8 mouse cellular contexts compared by ENCODE assay signal in the genomic region with DNA sequence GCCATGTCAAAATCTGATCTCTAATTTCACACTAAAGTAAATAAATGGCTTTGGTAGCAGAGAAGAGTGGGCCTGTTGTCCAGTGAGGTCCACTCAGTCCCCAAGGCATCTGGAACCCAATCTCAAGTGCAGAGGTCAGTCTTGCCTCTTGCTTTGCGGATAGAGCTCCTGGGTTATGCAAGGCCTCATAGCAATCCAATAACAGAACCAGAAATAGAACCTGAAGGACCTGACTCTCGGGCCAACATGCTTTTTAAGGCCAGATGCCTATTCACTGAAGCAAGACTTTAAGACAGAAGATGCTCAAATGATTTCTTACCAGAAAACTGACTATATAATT. TPM values are rescaled to one million over a fixed set of nuclear protein-coding genes. Genes with fewer than 3 reads are reported as not detected.
A peak's percentile ranks its signal among the peaks of the same experiment; 100 is the strongest.
DNase-seq lines count a peak whose midpoint lies in the region; ATAC-seq and TF ChIP-seq lines count a peak whose summit lies in the region.

No protein-coding gene starts in this region.

- ATAC-seq in forebrain, embryonic 14.5 days = 0 out of 2 replicates have a peak, but pooled peaks have one; percentile 0
- peak; percentile 13; the same call in 1 of the 2 replicates for ATAC-seq in intestine, embryonic 15.5 days
- no peak for ATAC-seq in lung, postnatal 0 days

- no peaks in the 10 kb centered on the region for H3K9me3 ChIP-seq in forebrain, embryonic 14.5 days (replicated peaks; ENCODE audit: control insufficient read depth, low read length)
- H3K9me3 ChIP-seq in intestine, embryonic 15.5 days = no peaks in the 10 kb centered on the region
- H3K9me3 ChIP-seq in lung, postnatal 0 days (ENCODE audit: low read length) = no peaks in the 10 kb centered on the region

- WGBS in liver, adult 2 months = 19% methylated on average over 2 of the region's 2 CpGs
- 77% methylated on average over 2 of the region's 2 CpGs for WGBS in forebrain, embryonic 14.5 days
- 69% methylated on average over 2 of the region's 2 CpGs for WGBS in intestine, embryonic 15.5 days
- 53% methylated on average over 2 of the region's 2 CpGs for WGBS in lung, postnatal 0 days

- H3K36me3 ChIP-seq in liver, adult 2 months (ENCODE audit: control insufficient read depth, insufficient read depth, low read length) = no peaks in the 10 kb centered on the region
- no peaks in the 10 kb centered on the region for H3K36me3 ChIP-seq in forebrain, embryonic 14.5 days (ENCODE audit: control insufficient read depth, insufficient read depth, low read length)
- no peaks in the 10 kb centered on the region for H3K36me3 ChIP-seq in intestine, embryonic 15.5 days
- no peaks in the 10 kb centered on the region for H3K36me3 ChIP-seq in lung, postnatal 0 days (ENCODE audit: insufficient read depth, low read length)

- 0 out of 2 replicates have a peak, but pooled peaks have one; percentile 20 for TF ChIP-seq EP300 in lung, postnatal 0 days (IDR thresholded peaks at IDR 0.05)

- peak overlapping the region; percentile 40; the same call in 1 of the 2 replicates for H3K27ac ChIP-seq in liver, adult 2 months (replicated peaks; ENCODE audit: insufficient read depth, low read depth, low read length)
- H3K27ac ChIP-seq in forebrain, embryonic 14.5 days (ENCODE audit: low read depth, low read length) = no peak overlapping the region
- no peak overlapping the region for H3K27ac ChIP-seq in intestine, embryonic 15.5 days
- no peak overlapping the region for H3K27ac ChIP-seq in lung, postnatal 0 days (ENCODE audit: low read length)

- peak; percentile 75 for DNase-seq in liver, adult 2 months (ENCODE audit: extremely low read depth, low read depth, low spot score)
- no peak for DNase-seq in liver
- no peak for DNase-seq in forebrain, embryonic 14.5 days (ENCODE audit: low spot score)
- DNase-seq in lung, postnatal 0 days (ENCODE audit: low spot score) = peak; percentile 28
- DNase-seq in c-Kit-positive CD71-positive TER-119-positive erythroid progenitor cells, embryonic 14.5 days (ENCODE audit: low spot score) = no peak
- no peak for DNase-seq in frontal cortex, adult 2 months (ENCODE audit: extremely low spot score in 1 of 2, low spot score in 1 of 2)
- no peak for DNase-seq in gastrocnemius, postnatal 10 days

- H3K4me2 ChIP-seq in forebrain, embryonic 14.5 days (ENCODE audit: low read length) = peak overlapping the region; percentile 41
- H3K4me2 ChIP-seq in intestine, embryonic 15.5 days (replicated peaks) = peak overlapping the region; percentile 87
- H3K4me2 ChIP-seq in lung, postnatal 0 days (replicated peaks; ENCODE audit: low read depth, low read length) = peak overlapping the region; percentile 36

- no peak overlapping the region for H3K9ac ChIP-seq in liver, adult 2 months (ENCODE audit: low read depth, low read length)
- H3K9ac ChIP-seq in forebrain, embryonic 14.5 days (ENCODE audit: low read length) = no peak overlapping the region
- no peak overlapping the region for H3K9ac ChIP-seq in intestine, embryonic 15.5 days
- H3K9ac ChIP-seq in lung, postnatal 0 days (replicated peaks; ENCODE audit: low read depth) = no peak overlapping the region

- H3K4me3 ChIP-seq in liver, adult 2 months (ENCODE audit: insufficient read depth, low read depth, low read length) = no peak overlapping the region
- H3K4me3 ChIP-seq in forebrain, embryonic 14.5 days (ENCODE audit: low read depth, low read length) = peak overlapping the region; percentile 89; the same call in 1 of the 2 replicates
- no peak overlapping the region for H3K4me3 ChIP-seq in intestine, embryonic 15.5 days (replicated peaks)
- no peak overlapping the region for H3K4me3 ChIP-seq in lung, postnatal 0 days (ENCODE audit: low read depth, low read length)

- no peak for TF ChIP-seq CTCF in liver, adult 2 months (IDR thresholded peaks at IDR 0.05; ENCODE audit: low read depth, low read length)
- no peak for TF ChIP-seq CTCF in lung, postnatal 0 days (IDR thresholded peaks at IDR 0.05)

- no peaks in the 10 kb centered on the region for H3K27me3 ChIP-seq in liver, adult 2 months (ENCODE audit: control insufficient read depth, insufficient read depth, low read length)
- H3K27me3 ChIP-seq in forebrain, embryonic 14.5 days (replicated peaks; ENCODE audit: control insufficient read depth, insufficient read depth, low read length) = no peaks in the 10 kb centered on the region
- no peaks in the 10 kb centered on the region for H3K27me3 ChIP-seq in intestine, embryonic 15.5 days (replicated peaks)
- H3K27me3 ChIP-seq in lung, postnatal 0 days (replicated peaks; ENCODE audit: insufficient read depth, low read length) = no peaks in the 10 kb centered on the region

- H3K79me2 ChIP-seq in liver, adult 2 months (ENCODE audit: control insufficient read depth, insufficient read depth, low read length) = peaks cover 10% of the 10 kb centered on the region; the same call in 1 of the 2 replicates

- H3K4me1 ChIP-seq in liver, adult 2 months (ENCODE audit: control insufficient read depth, insufficient read depth, low read length) = peaks cover 8% of the 10 kb centered on the region; the same call in 1 of the 2 replicates
- peaks cover 9% of the 10 kb centered on the region; the same call in 1 of the 2 replicates for H3K4me1 ChIP-seq in forebrain, embryonic 14.5 days (ENCODE audit: control insufficient read depth, insufficient read depth, low read length)
- peaks cover 3% of the 10 kb centered on the region for H3K4me1 ChIP-seq in intestine, embryonic 15.5 days (replicated peaks)
- H3K4me1 ChIP-seq in lung, postnatal 0 days (ENCODE audit: insufficient read depth, low read depth, low read length) = no peaks in the 10 kb centered on the region

- TF ChIP-seq POLR2A in liver, adult 2 months (IDR thresholded peaks at IDR 0.05; ENCODE audit: extremely low read depth, insufficient read depth, low read length) = no peak

RNA-seq across cellular contexts. Expression of gene Ralgapa2, which starts 0.4 kb away (rescaled TPM):
- total RNA-seq in liver, adult 2 months (2014; rRNA removed) = 54.2 and 58.0 TPM in 2 replicates
- 9.4 and 12.4 TPM in 2 replicates for polyA plus RNA-seq in liver, adult 2 months (2012; rRNA removed)
- polyA plus RNA-seq in forebrain, embryonic 14.5 days (2014; fragmentation: Nextera tagmentation; extraction: Ambion mirVana) = 6.3 and 11.4 TPM in 2 replicates
- polyA plus RNA-seq in intestine, embryonic 15.5 days (2015; fragmentation: Nextera tagmentation; extraction: Ambion mirVana) = 8.5 and 9.2 TPM in 2 replicates
- polyA plus RNA-seq in lung, postnatal 0 days (2015; fragmentation: Nextera tagmentation; extraction: Ambion mirVana) = 9.1 and 9.7 TPM in 2 replicates
- polyA plus RNA-seq in frontal cortex, adult 2 months (2012; rRNA removed) = 11.6 and 11.9 TPM in 2 replicates
- total RNA-seq in gastrocnemius, postnatal 10 days (2021) = 1 to 10 TPM; 4.2 to 7.0 TPM

Comparison
In these comparisons a context has a peak if more than half of its experiments do, and no peak if none do; other contexts are left out.
1. DNase-seq: peak in liver, adult 2 months (single experiment) and lung, postnatal 0 days (single experiment); none in liver (single experiment), forebrain, embryonic 14.5 days (single experiment), c-Kit-positive CD71-positive TER-119-positive erythroid progenitor cells, embryonic 14.5 days (single experiment), frontal cortex, adult 2 months (0 of 2) and gastrocnemius, postnatal 10 days (single experiment).
2. H3K4me2 ChIP-seq: peak in every context shown above with its lines; median percentile 87 in intestine, embryonic 15.5 days; 41 in forebrain, embryonic 14.5 days; 36 in lung, postnatal 0 days.